ENCODE assay signal across 8 mouse cellular contexts in the genomic region with DNA sequence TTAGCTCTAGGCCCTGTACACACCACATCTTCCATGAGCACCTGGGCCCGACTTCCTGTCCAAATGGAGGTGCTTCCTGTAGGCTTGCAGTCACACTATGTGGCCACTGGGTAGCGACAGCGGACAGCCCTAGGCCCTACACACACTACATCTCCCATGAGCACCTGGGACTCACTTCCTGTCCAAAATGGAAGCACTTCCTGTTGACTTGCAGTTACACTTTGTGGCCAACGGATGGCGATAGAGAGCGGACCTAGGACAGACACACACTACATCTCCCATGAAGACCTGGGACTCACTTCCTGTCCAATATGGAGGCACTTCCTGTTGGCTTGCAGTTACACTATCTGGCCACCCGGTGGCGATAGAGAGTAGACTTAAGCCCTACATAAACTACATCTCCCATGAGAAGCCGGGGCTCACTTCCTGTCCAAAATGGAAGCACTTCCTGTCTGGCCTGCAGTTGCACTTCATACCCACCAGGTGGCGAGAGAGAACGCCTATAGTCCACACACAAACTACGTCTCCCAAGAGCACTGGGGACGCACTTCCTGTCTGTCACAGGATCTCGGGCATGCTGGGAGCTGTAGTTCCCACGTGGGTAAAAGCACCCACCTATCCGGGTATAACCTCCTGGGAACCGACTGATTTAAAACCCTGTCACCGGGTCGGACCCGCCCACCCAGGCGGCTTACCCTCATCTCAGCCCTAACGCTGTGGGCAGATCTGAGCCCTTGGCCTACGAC.
A peak's percentile ranks its signal among the peaks of the same experiment; 100 is the strongest.
DNase-seq lines count a peak whose midpoint lies in the region; ATAC-seq lines count a peak whose summit lies in the region.

No protein-coding gene starts in this region.

- intact Hi-C loops in gastrocnemius, postnatal 14 days (cut with DNase I; ENCODE audit: low total_unique reads): no loop called here
- intact Hi-C loops in left cerebral cortex, postnatal 10 days (cut with DNase I): no loop called here

- DNase-seq in adrenal gland, adult (ENCODE audit: inconsistent age in 2 of 2, low spot score in 1 of 2): peak; percentile 95 to 98
- peak; percentile 97 for DNase-seq in embryo, embryonic 10.5 days (ENCODE audit: low spot score)
- peak; percentile 86 for DNase-seq in gastrocnemius, postnatal 14 days
- peak; percentile 91 to 98 for DNase-seq in left cerebral cortex, postnatal 10 days (ENCODE audit: extremely low spot score in 1 of 2, low spot score in 2 of 2)
- DNase-seq in right cerebral cortex, postnatal 25 days: peak; percentile 90
- DNase-seq in urinary bladder, postnatal 4 days (ENCODE audit: low spot score in 2 of 2): peak; percentile 87 to 90

- ATAC-seq in inflammation-experienced regulatory T-cells, adult 6 months: peak; percentile 88
- ATAC-seq in megakaryocyte-erythroid progenitor cell, adult 5-6 weeks (replicated peaks; ENCODE audit: low FRiP score, low TSS enrichment, poor library complexity, severe bottlenecking): peak; percentile 99

Comparison
In these comparisons a context has a peak if more than half of its experiments do, and no peak if none do; other contexts are left out.
1. Peak in every context shown above with its lines: DNase-seq and ATAC-seq.